Mouse (Mus musculus) induced T-regulatory cell, adult 2 months (primary cell): ENCODE data around the gene Timp3.
"Not testable (repeated sequence)": the region's sequence is repeated elsewhere in the genome, so short reads cannot be mapped to it uniquely, and the experiment has no call there.

ENCODE experiments used
- DNase-seq: peaks from one replicate; pipeline ENCODE4 v3.0.0-alpha.2; 2012; ENCODE audit warnings: low read depth

Timp3 gene

DNA sequence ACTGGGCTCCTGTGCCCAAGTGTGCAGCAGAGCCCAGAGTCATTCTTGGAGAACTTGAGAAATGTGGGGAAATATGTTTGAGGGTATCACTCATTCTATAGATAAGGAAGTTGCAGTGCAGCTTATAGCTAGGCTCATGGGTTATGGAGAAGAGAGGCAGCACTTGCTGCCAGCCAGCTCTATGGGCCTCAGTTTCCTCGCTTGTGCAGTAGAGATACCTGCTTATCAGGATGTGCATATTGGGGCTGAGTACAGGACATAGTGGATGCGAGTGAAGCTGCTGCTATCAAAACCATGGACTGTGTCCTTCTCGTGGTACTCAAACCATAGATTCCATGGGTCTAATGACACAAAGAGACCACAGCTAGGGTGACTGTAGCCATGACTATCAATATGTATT is 52.3 kb downstream of the Timp3 start:
- no peak for DNase-seq

DNA sequence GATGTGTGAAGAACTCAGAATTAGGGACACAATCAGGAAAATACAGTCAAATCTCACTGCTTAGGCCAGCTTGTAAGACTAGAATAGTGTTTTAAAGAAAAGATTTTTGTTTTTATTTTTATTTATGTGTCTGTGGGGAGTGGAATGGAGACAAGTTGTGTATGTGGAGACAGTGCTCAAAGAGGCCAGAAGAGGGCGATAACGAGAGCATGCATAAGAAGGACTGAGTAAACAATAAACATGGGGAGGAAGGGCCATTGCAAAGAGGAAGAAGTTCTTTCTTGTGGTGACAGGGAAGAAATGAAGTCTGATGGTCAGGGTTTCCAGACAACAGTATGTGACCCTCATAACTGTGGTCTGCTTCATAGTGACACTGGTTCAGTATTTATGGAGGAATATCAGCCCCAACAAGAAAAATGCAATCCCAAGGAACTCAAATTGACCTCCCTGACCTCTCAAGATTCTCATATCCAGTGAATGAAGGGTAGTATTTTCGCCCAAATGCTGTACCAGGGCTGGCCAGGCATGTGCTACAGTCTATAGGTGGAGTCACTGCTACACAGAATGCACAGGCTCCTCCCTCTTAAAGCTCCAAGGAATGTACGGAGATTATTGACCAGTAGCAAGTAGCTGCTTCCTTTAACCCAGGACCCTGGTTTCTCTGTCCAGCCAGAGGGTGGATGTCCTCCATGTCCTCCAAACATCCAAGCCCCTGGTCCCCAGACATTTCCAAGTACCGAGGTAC is 56.8 kb downstream of the Timp3 start:
- peak; percentile 24 for DNase-seq

DNA sequence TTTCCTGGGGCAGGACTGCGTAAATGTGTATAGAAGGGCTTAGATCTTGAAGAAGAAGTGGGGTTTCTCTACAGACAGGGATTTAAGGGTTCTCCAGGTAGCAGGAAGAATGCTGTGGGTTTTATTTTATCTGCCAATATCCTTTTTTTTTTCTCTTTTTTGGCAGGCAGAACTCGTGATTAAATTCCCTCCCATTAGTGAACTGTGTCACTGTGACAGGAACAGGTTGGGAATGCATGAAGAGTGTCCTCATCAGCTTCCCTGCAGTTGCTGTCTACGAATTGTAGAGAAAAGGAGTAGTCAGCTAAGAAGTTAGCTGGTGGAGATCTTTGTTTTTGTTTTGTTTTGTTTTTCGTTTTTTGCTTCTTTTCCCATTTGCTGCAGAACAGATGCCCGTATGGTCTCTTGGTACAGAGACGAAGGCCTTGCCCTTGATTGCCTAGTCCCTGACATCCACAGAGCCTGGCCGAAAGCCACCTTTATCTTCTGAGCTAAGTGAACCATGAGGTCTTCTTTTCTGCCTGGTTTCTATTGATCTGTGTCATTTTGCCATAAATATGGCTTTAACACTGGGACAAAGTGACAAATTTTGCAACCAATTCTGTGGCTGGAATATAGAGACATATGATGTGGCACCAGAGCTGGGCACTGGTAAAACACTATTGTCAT is 58.3 kb downstream of the Timp3 start:
- DNase-seq: no peak

DNA sequence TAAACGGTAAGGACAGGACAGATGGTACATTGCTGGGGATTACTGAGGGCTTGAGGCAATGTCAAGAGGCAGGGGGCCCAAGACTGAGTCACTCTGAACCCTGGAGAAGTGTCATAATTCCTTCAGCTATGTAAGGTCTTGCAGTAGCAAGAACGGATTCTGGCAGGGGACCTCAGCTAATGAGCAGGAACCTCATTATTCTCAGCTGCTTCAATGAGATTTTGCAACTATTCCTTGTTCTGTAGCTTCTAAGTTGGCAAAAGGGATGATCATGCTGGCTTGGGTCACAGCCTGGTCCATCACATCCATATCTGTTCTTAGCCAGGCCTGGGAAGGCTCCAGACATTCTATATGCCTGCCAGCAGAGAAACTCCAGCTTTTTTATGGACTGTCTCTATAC is 59.0 kb downstream of the Timp3 start:
- DNase-seq: no peak

DNA sequence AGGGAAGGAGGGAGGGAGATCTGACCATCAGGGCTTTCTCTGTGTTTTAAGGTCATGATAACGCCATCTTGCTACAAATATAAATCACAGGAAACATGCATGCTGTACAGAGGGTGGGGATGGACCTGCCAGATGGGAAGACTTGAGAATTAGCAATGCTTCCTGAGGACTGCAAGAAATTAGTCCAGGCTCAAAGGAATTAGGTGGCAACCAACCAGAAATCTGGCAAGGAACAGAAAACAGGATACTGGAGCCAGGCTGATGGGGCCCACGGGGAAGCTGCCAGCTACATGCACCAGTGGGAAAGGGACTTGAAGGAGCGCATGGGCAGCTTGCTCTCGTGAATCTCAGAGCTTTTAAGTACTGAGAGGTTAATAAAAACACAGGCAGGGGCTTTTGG is 59.5 kb downstream of the Timp3 start:
- DNase-seq: no peak

DNA sequence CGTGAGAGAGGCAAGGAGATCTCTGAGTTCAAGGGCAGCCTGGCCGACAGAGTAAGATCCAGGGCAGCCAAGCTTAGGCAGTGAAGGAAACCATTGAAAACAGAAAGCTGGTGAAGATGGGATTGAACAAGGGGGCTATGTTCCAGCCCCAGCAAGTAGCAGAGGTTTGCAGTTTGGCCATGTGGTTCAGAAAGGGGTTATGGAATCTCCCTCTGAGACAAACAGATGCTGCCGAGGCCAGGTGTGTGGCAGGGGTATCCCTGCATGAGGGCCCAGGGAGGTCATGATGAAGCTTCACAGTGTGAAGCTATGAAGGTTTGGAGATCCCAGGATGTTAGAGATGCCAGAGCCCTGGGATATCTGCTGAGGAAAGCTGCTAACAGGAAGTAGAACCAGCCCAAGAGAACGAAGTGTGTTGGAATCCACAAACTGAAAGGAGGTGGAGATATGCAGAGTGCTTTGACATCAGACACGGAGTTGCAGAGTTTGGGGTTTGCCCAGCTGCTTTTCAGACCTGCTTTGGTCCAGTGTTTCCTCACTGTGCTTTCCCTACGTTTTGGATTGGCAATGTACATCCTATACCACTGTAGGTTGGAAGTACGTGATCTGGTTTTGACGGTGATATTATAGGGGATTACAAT is 63.6 kb downstream of the Timp3 start:
- DNase-seq: no peak

DNA sequence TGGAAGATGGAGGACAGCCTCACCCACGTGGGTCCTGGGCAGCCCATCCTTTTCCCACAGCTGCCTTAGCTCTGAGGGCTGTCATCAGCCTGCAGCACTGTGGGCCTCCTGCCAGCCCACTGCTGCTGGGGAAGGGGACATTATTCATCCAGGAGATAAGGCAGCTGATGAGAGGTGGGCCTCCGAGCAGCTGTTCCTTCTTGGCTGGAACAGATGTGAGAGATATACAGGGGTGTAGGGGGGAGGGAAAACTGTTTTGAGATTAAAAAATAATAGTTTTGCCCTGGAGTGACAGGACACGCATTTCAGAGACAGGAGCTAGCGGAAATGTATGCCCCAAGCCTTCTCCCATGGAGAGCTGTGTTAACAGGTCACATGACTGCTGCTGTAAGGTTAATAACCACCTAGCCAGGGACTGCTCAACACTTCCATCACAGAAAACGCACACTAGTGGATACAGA is 65.5 kb downstream of the Timp3 start:
- no peak for DNase-seq

DNA sequence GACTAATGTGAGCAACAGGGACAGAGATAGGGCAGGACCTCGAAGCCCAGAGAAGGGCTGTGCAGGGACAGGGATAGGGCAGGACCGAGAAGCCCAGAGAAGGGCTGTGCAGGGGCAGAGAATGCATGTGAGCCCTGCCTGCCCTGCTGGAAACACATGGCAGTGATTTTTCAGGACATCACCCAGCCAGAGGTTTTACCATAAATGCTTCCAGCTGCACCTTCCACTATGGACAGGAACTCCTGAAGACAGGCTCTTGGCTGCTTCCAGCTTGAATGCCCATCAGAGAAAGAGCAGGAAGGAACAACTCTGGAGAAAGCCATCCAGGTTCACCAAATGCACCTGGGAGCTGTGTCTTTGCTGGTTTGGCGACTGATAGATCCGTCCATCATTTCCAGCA is 67.2 kb downstream of the Timp3 start:
- no peak for DNase-seq

DNA sequence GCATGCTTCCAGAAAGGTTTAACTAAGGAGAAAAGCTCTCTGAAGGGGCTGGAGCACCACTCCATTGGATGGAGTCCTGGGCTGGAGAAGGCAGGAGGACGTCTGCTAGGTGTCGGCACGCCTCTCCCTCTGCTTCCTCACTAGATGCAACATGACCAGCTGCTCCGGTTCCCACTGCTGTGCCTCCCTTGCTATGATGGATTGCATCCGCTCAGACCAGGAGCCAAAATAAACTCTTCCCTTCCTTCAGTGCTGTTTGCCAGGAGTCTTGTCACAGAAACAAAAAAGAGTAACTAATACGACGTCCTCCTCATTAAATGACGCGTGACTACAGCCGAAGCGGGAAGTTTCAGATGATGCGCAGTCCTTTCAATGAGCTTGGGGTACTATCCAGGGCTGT is 68.6 kb downstream of the Timp3 start:
- DNase-seq: no peak

DNA sequence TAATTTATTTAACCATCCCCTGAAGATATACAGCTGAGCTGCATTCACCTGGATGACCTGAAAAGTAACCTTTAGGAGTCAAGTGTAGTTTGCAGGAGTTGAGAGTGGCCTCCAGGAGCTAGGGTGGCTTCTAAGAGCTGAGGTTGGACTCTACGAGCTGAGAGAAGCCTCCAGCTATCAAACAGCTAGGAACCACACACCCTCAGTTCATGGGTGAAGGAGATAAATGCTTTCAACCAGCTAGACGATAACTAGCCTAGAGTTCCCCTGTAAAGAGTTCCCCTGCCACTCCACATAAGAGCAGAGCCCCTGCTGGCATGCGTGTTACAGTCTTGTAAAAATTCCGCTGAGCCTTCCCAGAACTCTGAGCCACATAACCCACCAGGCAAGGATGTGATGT is 69.2 kb downstream of the Timp3 start:
- DNase-seq: no peak

DNA sequence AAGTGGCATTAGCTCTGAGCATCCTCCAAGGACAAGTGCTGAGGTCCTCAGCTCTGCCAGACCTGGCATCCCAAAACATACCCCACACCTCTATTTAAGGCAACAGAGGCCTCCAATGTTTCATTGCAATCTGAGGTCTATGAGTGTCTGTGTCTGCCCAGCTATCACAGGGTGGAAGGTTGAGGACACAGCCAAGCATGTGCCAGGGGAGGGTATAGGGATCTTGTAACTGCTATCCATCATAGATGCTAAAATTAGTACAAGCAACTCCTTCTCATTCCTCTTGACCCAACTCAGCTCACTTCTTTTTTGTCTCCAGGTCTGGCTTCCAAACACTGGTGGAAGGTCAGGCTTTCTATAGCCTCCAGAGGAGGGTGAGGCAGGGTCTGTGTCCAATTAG is 71.4 kb downstream of the Timp3 start:
- DNase-seq: no peak

DNA sequence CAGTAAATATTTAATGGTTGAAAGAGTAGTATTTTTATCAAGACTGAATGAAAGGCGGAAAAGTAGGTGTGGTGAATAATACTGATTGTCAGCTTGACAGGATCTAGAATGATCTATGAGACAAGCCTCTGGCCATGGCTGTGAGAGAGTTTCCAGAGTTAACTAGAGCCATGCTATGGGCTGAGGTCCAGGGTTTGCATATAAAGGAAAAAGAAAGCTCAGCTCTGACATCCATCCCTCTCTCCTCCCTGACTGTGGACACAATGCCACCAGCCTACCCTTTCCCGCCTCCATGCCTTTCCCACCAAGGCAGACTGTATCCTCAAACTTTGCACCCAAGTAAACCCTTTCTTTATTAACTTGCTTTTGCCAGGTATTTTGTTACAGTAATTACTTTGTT is 73.9 kb downstream of the Timp3 start:
- no peak for DNase-seq

DNA sequence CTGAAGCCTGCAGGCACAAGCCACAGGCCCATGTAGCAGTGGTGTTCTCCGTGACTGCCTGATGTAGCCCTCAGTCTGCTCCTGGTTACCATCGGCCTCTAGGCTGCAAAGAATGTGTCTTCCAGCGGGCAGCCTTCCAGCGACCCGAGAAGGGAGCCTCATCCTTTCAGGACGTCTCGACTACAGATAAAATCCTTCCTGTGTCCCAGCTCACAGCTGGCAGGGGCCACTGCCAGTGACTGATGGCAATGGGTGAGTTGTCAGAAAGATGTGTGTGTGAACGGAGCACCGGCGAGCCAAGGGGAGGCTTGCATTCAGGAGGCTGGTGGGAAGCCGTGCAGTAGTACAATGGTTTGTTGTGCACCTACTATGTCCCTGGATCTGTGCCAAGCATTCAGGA is 75.7 kb downstream of the Timp3 start:
- DNase-seq: no peak

DNA sequence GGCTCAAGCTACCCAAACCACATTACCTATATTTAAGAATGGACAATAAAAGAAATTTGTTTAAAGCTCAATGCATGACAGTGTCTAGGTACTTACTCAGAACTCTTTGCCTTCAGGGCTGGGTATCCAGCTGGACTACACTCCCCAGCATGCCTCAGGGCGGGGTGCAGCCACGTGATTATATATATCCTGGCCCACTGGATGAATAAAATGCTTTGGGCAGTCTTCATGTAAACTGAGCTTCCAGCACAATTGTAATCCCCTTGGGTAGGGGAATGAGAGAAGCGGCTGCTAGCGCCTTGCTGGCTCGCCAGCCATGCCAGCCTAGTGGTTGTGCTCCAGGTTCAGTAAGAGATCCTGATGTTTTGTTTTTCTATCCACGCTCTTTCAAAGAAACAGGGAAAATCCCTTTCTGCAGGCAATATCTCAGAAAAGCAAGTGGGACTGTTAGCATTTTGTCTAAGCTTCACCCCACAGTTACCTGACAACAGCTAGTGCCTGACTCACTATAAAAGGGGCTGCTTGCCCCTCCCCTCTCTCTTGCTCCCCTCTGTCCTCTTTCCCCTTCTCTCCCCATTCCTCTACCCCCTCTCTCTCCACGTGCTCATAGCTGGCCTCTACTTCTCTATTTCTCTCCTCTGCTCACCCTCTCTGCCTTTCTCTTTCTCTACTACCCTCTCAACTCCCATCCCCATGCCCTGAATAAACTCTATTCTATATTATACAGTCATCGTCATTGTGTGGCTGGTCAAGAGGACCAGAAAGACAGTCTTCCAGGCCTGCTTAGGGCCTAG is 76.4 kb downstream of the Timp3 start:
- DNase-seq: no peak

DNA sequence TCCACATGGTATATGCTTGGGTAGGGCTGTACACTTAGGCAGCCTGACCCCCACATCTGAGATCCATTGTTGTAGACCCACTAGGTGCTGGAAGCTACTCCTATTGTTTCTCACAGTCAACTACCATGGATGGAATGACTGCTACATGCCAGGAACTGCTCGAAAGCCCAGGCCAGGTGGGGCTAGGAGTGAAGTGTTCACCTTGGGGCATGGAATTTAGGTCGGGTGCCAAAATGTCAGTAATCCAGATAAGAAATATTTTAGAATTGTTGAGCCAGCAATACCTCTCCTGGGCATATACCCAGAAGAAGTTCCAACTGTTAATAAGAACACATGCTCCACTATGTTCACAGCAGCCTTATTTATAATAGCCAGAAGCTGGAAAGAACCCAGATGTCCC is 78.6 kb downstream of the Timp3 start:
- not testable (repeated sequence) for DNase-seq

DNA sequence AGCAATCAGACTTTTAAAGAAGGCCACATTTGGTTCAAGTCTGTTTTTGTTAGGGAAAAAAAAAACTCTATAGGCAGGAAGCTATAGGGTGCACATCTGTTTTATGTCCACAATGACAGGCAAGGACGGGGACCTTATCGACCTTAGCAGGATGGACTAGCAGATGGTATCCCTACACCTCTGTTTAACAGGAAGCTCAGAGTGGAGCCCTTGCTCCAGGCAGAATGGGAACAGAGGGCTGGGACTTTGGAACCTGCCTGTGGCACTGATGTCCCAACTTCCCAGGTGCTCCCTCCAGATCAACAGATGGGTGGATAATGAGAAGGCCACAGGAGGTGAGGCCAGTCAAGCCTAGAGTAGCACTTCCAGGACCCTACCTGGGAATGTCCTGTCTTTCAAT is 80.5 kb downstream of the Timp3 start:
- no peak for DNase-seq

DNA sequence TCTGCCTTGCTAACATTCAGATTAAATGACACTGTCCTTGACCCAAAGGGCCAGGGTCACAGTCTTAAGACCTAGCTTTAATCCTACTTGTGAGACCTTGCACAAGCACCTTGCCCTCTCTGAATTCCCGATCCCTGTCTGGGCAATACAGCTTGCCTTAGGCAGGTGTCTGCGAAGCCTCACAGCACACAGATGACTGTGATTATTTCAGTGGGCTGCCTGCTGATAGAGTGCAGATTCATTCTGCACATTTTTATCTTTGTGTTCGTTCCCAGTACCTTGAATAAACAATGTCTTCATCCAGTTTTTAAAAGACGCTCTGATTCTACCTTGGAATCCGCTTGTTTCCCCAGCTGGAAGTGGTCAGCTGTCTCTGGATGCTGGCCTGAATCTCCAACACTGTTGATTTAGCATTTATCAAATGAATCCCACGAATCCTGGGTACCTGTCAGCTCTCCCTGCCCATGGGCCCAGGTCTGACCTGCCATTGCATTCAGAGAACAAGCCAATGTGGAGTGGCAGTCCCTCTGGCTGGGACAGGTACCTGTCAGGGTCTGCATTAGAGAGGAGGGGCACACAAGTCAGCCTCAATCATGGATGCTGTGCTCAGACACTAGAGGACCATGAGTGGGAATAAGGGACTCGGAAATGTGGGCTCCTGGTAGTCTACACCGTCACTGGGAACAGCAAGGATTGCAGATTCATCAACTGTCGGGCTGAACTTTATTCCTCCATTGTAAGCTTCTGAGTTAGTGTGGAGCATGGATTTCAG is 81.2 kb downstream of the Timp3 start:
- no peak for DNase-seq

DNA sequence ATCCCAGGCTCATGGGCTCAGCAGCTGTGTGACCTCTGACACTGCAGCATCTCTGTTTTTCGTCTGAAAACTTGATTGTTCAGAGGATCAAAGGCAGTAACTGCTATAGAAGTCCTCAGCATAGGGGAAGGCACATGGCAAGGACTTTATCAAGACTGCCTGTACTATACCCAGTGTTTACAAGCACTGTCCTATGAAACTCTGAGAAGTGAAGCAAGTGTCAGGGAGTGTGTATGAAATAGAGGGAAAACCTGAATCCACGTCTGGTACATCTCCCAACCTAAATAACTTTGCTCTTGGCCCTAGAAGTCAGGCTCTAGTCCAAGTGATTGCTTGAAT is 81.7 kb downstream of the Timp3 start:
- no peak for DNase-seq

DNA sequence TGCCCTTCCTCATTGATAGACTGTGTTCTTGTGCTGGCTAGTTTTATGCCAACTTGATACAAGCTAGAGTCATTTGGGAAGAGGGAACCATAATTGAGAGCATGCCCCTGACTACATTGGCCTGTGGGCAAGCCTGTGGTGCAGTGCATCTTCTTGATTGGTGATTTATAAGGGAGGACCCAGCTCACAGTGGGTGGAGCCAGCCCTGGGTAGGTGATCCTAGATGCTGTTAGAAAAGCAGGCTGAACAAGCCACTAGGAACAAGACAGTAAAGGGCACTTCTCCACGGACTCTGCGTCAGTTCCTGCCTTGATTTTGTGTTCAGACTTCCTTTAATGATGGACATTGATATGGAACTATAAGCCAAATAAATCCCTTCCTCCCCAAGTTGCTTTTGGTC is 84.5 kb downstream of the Timp3 start:
- no peak for DNase-seq

DNA sequence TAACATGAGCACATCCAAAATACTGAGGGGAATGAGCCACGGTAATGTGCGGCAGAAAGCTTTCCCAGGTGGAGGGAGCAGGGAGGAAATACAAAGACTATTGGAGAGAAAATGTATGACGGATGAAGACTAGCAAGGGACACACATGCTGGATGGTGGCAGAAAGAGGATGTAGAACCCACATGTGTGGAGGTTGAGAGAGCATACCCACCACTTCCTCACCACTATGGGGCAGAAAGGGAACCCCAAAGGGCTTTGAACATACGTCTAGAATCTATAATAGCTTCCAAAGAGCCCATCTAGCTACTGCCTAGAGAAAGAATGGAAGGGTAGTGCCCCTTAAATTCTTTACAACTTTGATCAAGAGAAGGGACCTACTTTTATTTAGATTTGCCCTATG is 85.5 kb downstream of the Timp3 start:
- DNase-seq: no peak

DNA sequence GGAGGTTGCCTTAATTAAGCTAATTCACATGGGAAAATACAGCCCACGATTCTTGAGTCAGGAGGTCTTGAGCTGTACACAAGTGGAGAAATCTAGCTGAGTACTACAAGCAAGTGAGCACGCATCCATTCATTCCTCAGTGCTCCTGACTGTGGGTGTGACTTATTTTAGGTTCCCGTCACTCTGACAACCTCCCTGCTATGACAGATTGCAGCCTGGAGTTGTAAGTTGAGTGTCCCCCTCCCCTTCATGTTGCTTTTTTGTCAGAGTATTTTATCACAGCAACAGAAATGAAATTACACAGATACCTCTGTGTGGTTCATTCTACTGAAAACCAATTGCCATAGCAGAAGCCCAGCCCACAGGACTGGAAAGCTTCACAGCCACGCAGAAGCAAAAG is 86.1 kb downstream of the Timp3 start:
- no peak for DNase-seq
